Mouse (Mus musculus): ENCODE results near the gene Ncam2.

Gene Ncam2

GRCm38 (mm10) chr16:81200201-81201071, at the start of gene Ncam2:
Gene Ncam2, plus strand, starts transcription at chr16:81200697.
- CTCF ChIA-PET: interaction anchor here (0.5 kb wide), 1 partner anchor 253 kb away, joined by 5 read pairs; no protein-coding TSS in a partner anchor

- CTCF ChIA-PET: no interaction called here
Measured at GRCm38 (mm10) chr16:81170828-81171227, 29.7 kb upstream of the Ncam2 start.

- CTCF ChIA-PET: no interaction called here
Measured at GRCm38 (mm10) chr16:81175302-81175943, 25.1 kb upstream of the Ncam2 start.

- CTCF ChIA-PET: no interaction called here
Measured at GRCm38 (mm10) chr16:81179801-81180200, 20.7 kb upstream of the Ncam2 start.

GRCm38 (mm10) chr16:81187579-81188179, 12.8 kb upstream of the Ncam2 start:
- CTCF ChIA-PET: no interaction called here

- CTCF ChIA-PET: no interaction called here
Measured at GRCm38 (mm10) chr16:81191621-81192020, 8.9 kb upstream of the Ncam2 start.

GRCm38 (mm10) chr16:81192607-81193006, 7.9 kb upstream of the Ncam2 start:
- CTCF ChIA-PET: no interaction called here

GRCm38 (mm10) chr16:81199467-81199866, 1.0 kb upstream of the Ncam2 start:
- CTCF ChIA-PET: no interaction called here

- CTCF ChIA-PET: no interaction called here
Measured at GRCm38 (mm10) chr16:81201471-81201870, 974 bp downstream of the Ncam2 start.

GRCm38 (mm10) chr16:81201992-81202391, 1.5 kb downstream of the Ncam2 start:
- CTCF ChIA-PET: no interaction called here

GRCm38 (mm10) chr16:81202721-81203161, 2.2 kb downstream of the Ncam2 start:
- CTCF ChIA-PET: no interaction called here

GRCm38 (mm10) chr16:81204405-81205034, 4.0 kb downstream of the Ncam2 start:
- CTCF ChIA-PET: no interaction called here

- CTCF ChIA-PET: no interaction called here
Measured at GRCm38 (mm10) chr16:81221176-81221575, 20.7 kb downstream of the Ncam2 start.

- CTCF ChIA-PET: no interaction called here
Measured at GRCm38 (mm10) chr16:81223841-81224240, 23.3 kb downstream of the Ncam2 start.

GRCm38 (mm10) chr16:81224253-81224652, 23.8 kb downstream of the Ncam2 start:
- CTCF ChIA-PET: no interaction called here

- CTCF ChIA-PET: no interaction called here
Measured at GRCm38 (mm10) chr16:81254875-81255274, 54.4 kb downstream of the Ncam2 start.

- CTCF ChIA-PET: no interaction called here
Measured at GRCm38 (mm10) chr16:81260429-81260828, 59.9 kb downstream of the Ncam2 start.

GRCm38 (mm10) chr16:81273597-81274360, 73.3 kb downstream of the Ncam2 start:
- CTCF ChIA-PET: no interaction called here

- CTCF ChIA-PET: no interaction called here
Measured at GRCm38 (mm10) chr16:81284241-81284640, 83.7 kb downstream of the Ncam2 start.

GRCm38 (mm10) chr16:81284859-81285837, 84.7 kb downstream of the Ncam2 start:
- CTCF ChIA-PET: no interaction called here
